Mouse (Mus musculus) forebrain, embryonic 15.5 days (tissue): Measurements from ENCODE around the gene Apol11a. TPM values are rescaled to one million over a fixed set of nuclear protein-coding genes. Genes with fewer than 3 reads are reported as not detected.

Experiments used
- polyA plus RNA-seq: library from polyadenylated mRNA; unstranded; fragments of >200 nt; fragmentation: Nextera tagmentation; extraction: Ambion mirVana; gene quantifications from 2 replicates; pipeline ENCODE4 v1.2.1, GENCODE M21; 2015

Apol11a gene
- polyA plus RNA-seq, 1 experiment from 2014 or later, result not detected

Other genes with a start within 250 kb of the Apol11a start
- gene Rbfox2, start 201.3 kb upstream of the Apol11a start, polyA plus RNA-seq, result 173 and 183 TPM in 2 replicates
- not detected in 2 replicates for gene Apol7a, start 109.2 kb upstream of the Apol11a start, polyA plus RNA-seq
- gene Apol9a, start 97.1 kb upstream of the Apol11a start, polyA plus RNA-seq, result 0.11 and 0.19 TPM in 2 replicates
- gene Apol7b, start 60.8 kb upstream of the Apol11a start, polyA plus RNA-seq, result not detected in 2 replicates
- not detected in 2 replicates for gene Apol10a, start 31.2 kb upstream of the Apol11a start, polyA plus RNA-seq
- not detected in 2 replicates for gene Apol7c, start 25.0 kb downstream of the Apol11a start, polyA plus RNA-seq
- gene 1700025B11Rik, start 53.6 kb downstream of the Apol11a start, polyA plus RNA-seq, result not detected in 2 replicates
- gene Apol10b, start 87.9 kb downstream of the Apol11a start, polyA plus RNA-seq, result not detected in 2 replicates
- gene Gm36245, start 91.0 kb downstream of the Apol11a start, polyA plus RNA-seq, result not detected in 2 replicates
- gene Apol11b, start 135.0 kb downstream of the Apol11a start, polyA plus RNA-seq, result 0.14 and 0.18 TPM in 2 replicates
- gene Apol7e, start 190.6 kb downstream of the Apol11a start, polyA plus RNA-seq, result not detected in 2 replicates
- gene Apol9b, start 220.8 kb downstream of the Apol11a start, polyA plus RNA-seq, result not detected in 2 replicates
- gene Apol8, start 248.7 kb downstream of the Apol11a start, polyA plus RNA-seq, result 0.20 TPM in 1 of 2 replicates, not detected in the other